Mouse (Mus musculus) inflammation-experienced regulatory T-cells (primary cell): ENCODE measurements around the gene Slc17a7. TPM values are rescaled to one million over a fixed set of nuclear protein-coding genes. Genes with fewer than 3 reads are reported as not detected.

Source experiments
- polyA plus RNA-seq, 2 experiments: library from polyadenylated mRNA; unstranded; fragments of 100-300 nt; shearing (Covaris generic); gene quantifications; one replicate each; pipeline ENCODE4 v1.2.1; 2017

Gene Slc17a7
- under 1 TPM in 1 of 2 experiments, not detected in 1; 0.16 TPM for polyA plus RNA-seq

GRCm38 (mm10) chr7:45163735-45164490 is at the start of gene Slc17a7:
Gene Slc17a7 (plus strand): TSS chr7:45163949.

GRCm38 (mm10) chr7:45124224-45125143 is 39.3 kb upstream of the Slc17a7 start, which contains the start of gene Rps11:
Gene Rps11 (minus strand): TSS chr7:45124439.

GRCm38 (mm10) chr7:45128624-45129246 is 35.0 kb upstream of the Slc17a7 start, which contains the start of gene Rpl13a:
Gene Rpl13a (minus strand): TSS chr7:45128761.

DNA sequence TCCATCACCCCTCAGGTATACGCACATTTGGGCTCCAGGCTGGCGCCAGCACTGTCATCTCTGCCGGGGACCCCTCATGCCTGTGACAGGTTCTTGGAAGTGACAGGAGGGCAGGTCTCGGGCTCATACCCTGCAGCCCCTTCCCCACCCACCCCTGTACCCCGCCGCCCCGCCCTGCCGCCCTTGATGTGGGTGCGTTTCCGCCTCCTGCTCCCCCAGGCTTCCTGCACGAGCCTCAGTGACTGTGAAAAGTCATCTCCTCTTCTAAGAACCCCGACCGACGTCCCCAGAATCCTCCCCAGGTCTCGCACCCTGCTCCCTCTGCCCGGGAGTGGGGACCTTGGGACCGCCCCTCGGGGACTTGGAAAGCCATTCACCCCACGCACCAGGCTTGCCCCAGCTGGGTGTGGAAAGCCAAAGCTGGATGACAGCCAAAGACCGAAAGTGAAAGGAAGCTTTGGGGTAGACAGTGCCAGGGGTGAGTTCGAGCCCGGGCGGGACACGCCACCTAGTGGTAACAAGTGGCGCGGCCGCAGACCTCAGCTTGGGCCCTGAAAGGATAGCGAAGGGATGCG is 27.7 kb upstream of the Slc17a7 start, which contains the start of the genes Gm45713 and Flt3l:
Gene Gm45713 (minus strand): TSS at position 239 of the 575 bp plus-strand sequence.
Gene Flt3l (minus strand): TSS at position 440 of the 575 bp plus-strand sequence.

GRCm38 (mm10) chr7:45154096-45154992 is 9.4 kb upstream of the Slc17a7 start, which contains the start of the genes Pih1d1 and Aldh16a1:
Gene Pih1d1 (plus strand): TSS chr7:45154303.
Gene Aldh16a1 (minus strand): TSS chr7:45154584.

GRCm38 (mm10) chr7:45179469-45179868 is 15.7 kb downstream of the Slc17a7 start, which contains the start of gene Gfy:
Gene Gfy (minus strand): TSS chr7:45179569.

DNA sequence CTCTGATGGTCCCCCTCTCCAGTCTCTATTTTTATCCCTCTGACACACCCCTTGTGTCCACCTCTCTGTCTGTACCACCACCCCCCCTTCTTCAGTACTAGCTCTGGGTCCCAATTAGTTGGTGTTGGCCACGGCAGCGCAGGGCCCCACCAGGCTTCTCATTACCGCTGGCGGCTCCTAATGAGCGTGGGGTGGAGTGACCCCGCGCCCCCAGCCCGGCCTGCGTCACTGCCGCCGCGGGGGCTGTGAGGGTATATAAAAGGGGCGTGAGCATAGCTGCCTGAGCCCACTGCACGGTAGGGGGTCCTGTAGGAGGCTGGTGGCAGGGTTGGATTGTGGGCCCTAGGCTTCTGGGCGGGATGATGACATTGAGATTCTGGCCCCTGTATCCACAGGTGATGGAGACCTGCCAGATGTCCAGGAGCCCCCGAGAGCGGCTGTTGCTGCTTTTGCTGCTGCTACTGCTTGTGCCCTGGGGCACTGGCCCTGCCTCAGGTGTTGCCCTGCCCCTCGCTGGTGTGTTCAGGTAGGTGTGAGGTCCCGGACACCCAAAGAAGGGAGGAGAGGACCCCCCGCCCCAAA is 17.2 kb downstream of the Slc17a7 start, which contains the start of gene Pth2:
Gene Pth2 (plus strand): TSS at position 100 of the 582 bp plus-strand sequence.

DNA sequence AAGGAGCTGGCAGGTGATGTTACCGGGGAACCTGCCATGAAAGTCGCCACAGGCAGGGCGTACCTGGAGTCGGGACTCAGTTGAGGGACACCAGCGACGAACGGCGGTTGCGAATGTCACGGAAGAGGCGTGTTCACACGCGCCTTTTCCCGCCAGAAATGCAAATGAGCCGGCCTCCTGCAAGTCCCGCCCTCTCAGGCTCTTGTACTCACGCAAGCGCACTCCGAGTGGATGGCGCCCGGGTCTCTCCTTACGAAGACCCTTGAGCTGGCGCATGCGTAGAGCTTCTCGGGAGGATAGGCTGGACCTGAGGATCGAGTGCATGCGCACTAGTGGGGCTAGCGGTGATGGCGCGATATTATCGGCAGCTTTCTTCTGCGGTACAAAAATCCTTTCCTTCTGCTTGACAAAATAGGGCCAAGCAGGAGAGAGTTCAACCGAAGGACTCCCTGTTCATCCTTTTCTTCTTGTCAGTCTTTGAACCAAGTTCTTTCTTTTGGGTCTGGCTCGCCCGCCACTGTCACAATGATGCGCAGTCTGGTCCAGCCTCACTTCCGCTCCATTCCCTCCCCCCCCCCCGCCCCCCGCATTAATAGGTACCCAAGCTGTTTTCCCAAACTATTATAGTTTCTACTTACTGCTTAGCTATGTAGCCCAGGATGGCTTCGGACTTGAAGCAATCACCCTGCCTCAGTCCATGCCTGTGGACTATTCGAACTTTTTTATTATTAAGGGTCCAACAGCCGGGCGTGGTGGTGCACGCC is 40.8 kb downstream of the Slc17a7 start, which contains the start of gene Ccdc155:
Gene Ccdc155 (minus strand): TSS at position 513 of the 764 bp plus-strand sequence.

DNA sequence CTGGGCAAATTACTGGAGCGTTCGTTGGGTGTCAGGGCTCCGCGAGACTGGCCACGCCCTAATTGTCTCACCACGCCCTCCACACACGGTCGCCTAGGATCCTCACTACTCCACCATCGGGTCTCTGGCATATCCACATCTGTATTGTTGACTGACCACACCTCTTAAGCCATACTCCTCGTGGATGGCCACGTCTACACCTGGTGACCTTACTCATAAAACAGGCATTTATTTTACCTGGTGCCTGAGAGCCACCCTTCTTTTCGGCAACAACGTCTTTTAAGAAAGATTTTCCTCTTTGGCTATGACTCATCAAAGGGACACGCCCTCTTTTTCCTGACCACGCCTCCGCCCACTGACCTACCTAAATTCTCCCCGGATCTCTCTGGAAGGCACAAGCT is 48.1 kb downstream of the Slc17a7 start, which contains the start of gene Dkkl1:
Gene Dkkl1 (minus strand): TSS at position 297 of the 401 bp plus-strand sequence.

GRCm38 (mm10) chr7:45215673-45216441 is 52.1 kb downstream of the Slc17a7 start, which contains the start of gene Tead2:
Gene Tead2 (plus strand): TSS chr7:45215753.

Other genes with a start within 250 kb of the Slc17a7 start
- 10 to 100 TPM; 56.8 to 69.1 TPM for gene Ap2a1, start 234.5 kb upstream of the Slc17a7 start, polyA plus RNA-seq
- under 1 TPM in 1 of 2 experiments, not detected in 1; 0.97 TPM for gene Tsks, start 220.7 kb upstream of the Slc17a7 start, polyA plus RNA-seq
- 1 to 10 TPM; 1.7 to 2.5 TPM for gene Cpt1c, start 189.1 kb upstream of the Slc17a7 start, polyA plus RNA-seq
- gene Prmt1, start 177.4 kb upstream of the Slc17a7 start, polyA plus RNA-seq = 100 to 1,000 TPM; 148 to 162 TPM
- gene Irf3, start 166.3 kb upstream of the Slc17a7 start, polyA plus RNA-seq = 100 to 1,000 TPM; 224 to 233 TPM
- gene Bcl2l12, start 165.2 kb upstream of the Slc17a7 start, polyA plus RNA-seq = 10 to 100 TPM; 23.6 to 30.4 TPM
- 10 to 100 TPM; 34.5 to 35.4 TPM for gene Scaf1, start 147.6 kb upstream of the Slc17a7 start, polyA plus RNA-seq
- 10 to 100 TPM; 30.9 to 34.3 TPM for gene Rras, start 146.0 kb upstream of the Slc17a7 start, polyA plus RNA-seq
- gene Prr12, start 111.1 kb upstream of the Slc17a7 start, polyA plus RNA-seq = 1 to 10 TPM; 2.2 to 4.1 TPM
- 100 to 1,000 TPM in 1 of 2 experiments, 10 to 100 TPM in 1; 99.4 to 115 TPM for gene Nosip, start 101.5 kb upstream of the Slc17a7 start, polyA plus RNA-seq
- 1 to 10 TPM; 2.7 to 4.1 TPM for gene Prrg2, start 101.3 kb upstream of the Slc17a7 start, polyA plus RNA-seq
- 10 to 100 TPM in 1 of 2 experiments, 1 to 10 TPM in 1; 3.5 to 13.7 TPM for gene Rcn3, start 71.7 kb upstream of the Slc17a7 start, polyA plus RNA-seq
- 1 to 10 TPM; 1.1 to 5.2 TPM for gene Fcgrt, start 60.1 kb upstream of the Slc17a7 start, polyA plus RNA-seq
- gene Rps11, start 39.5 kb upstream of the Slc17a7 start, polyA plus RNA-seq = 1,000 to 10,000 TPM; 2,095 to 2,158 TPM
- gene Rpl13a, start 35.2 kb upstream of the Slc17a7 start, polyA plus RNA-seq = 1,000 to 10,000 TPM; 2,041 to 2,586 TPM
- not detected for gene Gm45713, start 27.7 kb upstream of the Slc17a7 start, polyA plus RNA-seq
- gene Flt3l, start 27.5 kb upstream of the Slc17a7 start, polyA plus RNA-seq = 100 to 1,000 TPM; 207 to 313 TPM
- 10 to 100 TPM; 53.5 to 57.9 TPM for gene Pih1d1, start 9.6 kb upstream of the Slc17a7 start, polyA plus RNA-seq
- gene Aldh16a1, start 9.4 kb upstream of the Slc17a7 start, polyA plus RNA-seq = 10 to 100 TPM; 50.3 to 78.2 TPM
- gene Gfy, start 15.6 kb downstream of the Slc17a7 start, polyA plus RNA-seq = not detected
- gene Pth2, start 17.0 kb downstream of the Slc17a7 start, polyA plus RNA-seq = not detected
- gene Ccdc155, start 40.9 kb downstream of the Slc17a7 start, polyA plus RNA-seq = under 1 TPM; 0.24 to 0.70 TPM
- gene Dkkl1, start 48.2 kb downstream of the Slc17a7 start, polyA plus RNA-seq = 10 to 100 TPM; 23.4 to 31.7 TPM
- gene Tead2, start 51.8 kb downstream of the Slc17a7 start, polyA plus RNA-seq = 1 to 10 TPM; 3.8 to 5.8 TPM
- gene Cd37, start 75.2 kb downstream of the Slc17a7 start, polyA plus RNA-seq = 100 to 1,000 TPM; 565 to 611 TPM
- under 1 TPM in 1 of 2 experiments, not detected in 1; 0.40 TPM for gene Slc6a16, start 77.1 kb downstream of the Slc17a7 start, polyA plus RNA-seq
- gene Slc6a21, start 113.6 kb downstream of the Slc17a7 start, polyA plus RNA-seq = under 1 TPM; 0.18 to 0.38 TPM
- 10 to 100 TPM in 1 of 2 experiments, 1 to 10 TPM in 1; 9.5 to 13.8 TPM for gene Trpm4, start 169.8 kb downstream of the Slc17a7 start, polyA plus RNA-seq
- gene Hrc, start 171.3 kb downstream of the Slc17a7 start, polyA plus RNA-seq = not detected
- under 1 TPM; 0.36 to 0.60 TPM for gene Ppfia3, start 203.1 kb downstream of the Slc17a7 start, polyA plus RNA-seq
- under 1 TPM in 1 of 2 experiments, not detected in 1; 0.90 TPM for gene Lin7b, start 206.6 kb downstream of the Slc17a7 start, polyA plus RNA-seq
- 100 to 1,000 TPM; 192 to 196 TPM for gene Snrnp70, start 231.8 kb downstream of the Slc17a7 start, polyA plus RNA-seq
- under 1 TPM in 1 of 2 experiments, not detected in 1; 0.17 TPM for gene Kcna7, start 241.7 kb downstream of the Slc17a7 start, polyA plus RNA-seq
- under 1 TPM; 0.71 to 0.96 TPM for gene Ntf5, start 249.7 kb downstream of the Slc17a7 start, polyA plus RNA-seq